Mouse (Mus musculus) forebrain, embryonic 14.5 days (tissue): ENCODE measurements at regions not wholly inside any gene's neighbourhood (a gene's known extent, or its start where the extent isn't known, plus 50 kb on each side); places are given as distances from the start of the nearest gene placed in this dataset.
"Not testable (repeated sequence)": the region's sequence is repeated elsewhere in the genome, so short reads cannot be mapped to it uniquely, and the experiment has no call there.

Source experiments
- ATAC-seq: fragments of 200-750 bp; cut with Nextera tagmentation; 2 replicates; pipeline ENCODE4 v1.8.0; 2017; ENCODE audit warnings: mild to moderate bottlenecking, moderate library complexity
- DNase-seq: peaks from one replicate; pipeline ENCODE4 v3.0.0-alpha.2; 2015; ENCODE audit warnings: low spot score
- H3K27ac ChIP-seq: fragments of 300-500 bp; sonication (generic); 2 replicates; pipeline ENCODE4 v1.5.1; 2014; ENCODE audit warnings: low read depth, mild to moderate bottlenecking, control low read depth, low read length, moderate library complexity
- H3K27me3 ChIP-seq: fragments of 300-500 bp; sonication (generic); replicated peaks from 2 replicates; pipeline ENCODE4 v1.6.1; 2014; ENCODE audit warnings: low read length, control low read depth, mixed read lengths; ENCODE audit not compliant: control insufficient read depth, insufficient read depth
- H3K36me3 ChIP-seq: fragments of 300-500 bp; sonication (generic); 2 replicates; pipeline ENCODE4 v1.6.1; 2014; ENCODE audit warnings: low read length, control low read depth; ENCODE audit not compliant: control insufficient read depth, insufficient read depth
- H3K4me1 ChIP-seq: fragments of 300-500 bp; sonication (generic); 2 replicates; pipeline ENCODE4 v1.6.1; 2014; ENCODE audit warnings: antibody characterized with exemption, low read length, control low read depth; ENCODE audit not compliant: control insufficient read depth, insufficient read depth
- H3K4me2 ChIP-seq: fragments of 300-500 bp; sonication (generic); 2 replicates; pipeline ENCODE4 v1.6.1; 2014; ENCODE audit warnings: mild to moderate bottlenecking, control low read depth, low read length
- H3K4me3 ChIP-seq: fragments of 300-500 bp; sonication (generic); 2 replicates; pipeline ENCODE4 v1.5.1; 2014; ENCODE audit warnings: low read depth, low read length, control low read depth
- H3K9ac ChIP-seq: fragments of 300-500 bp; sonication (generic); 2 replicates; pipeline ENCODE4 v1.6.1; 2014; ENCODE audit warnings: mild to moderate bottlenecking, low read length, control low read depth, moderate library complexity
- H3K9me3 ChIP-seq: fragments of 300-500 bp; sonication (generic); replicated peaks from 2 replicates; pipeline ENCODE4 v1.6.1; 2016; ENCODE audit warnings: low read length, control low read depth, mixed read lengths; ENCODE audit not compliant: control insufficient read depth
- WGBS: fragments of 180-500 bp; shearing (Covaris S2); extraction: QIAGEN DNeasy Blood & Tissue Kit; methylation state at CpG from one replicate; pipeline ENCODE4 v1.1.7; 2014; 5-methylcytosine and 5-hydroxymethylcytosine counted together

DNA sequence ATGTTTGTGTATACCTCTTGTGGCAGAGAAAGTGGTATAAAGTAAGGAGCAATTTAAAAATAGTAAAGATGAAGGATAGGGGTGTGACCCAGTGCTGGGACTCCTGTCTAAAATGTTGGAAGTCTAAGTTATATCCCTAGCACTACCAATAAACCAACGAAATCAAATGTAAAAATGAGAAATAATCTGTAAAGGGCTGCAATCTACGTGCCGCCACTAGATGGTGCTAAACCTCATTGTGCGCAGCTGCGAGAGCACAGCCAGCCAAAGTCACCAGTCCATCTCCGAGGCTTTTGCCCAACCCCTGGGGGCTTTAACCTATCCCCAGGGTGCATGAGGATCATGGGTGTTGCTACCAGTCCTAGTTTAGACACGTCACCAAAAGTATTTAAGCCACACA lies 163.4 kb upstream of the Tacstd2 start:
- not testable (repeated sequence) for H3K27ac ChIP-seq, ATAC-seq, H3K4me3 ChIP-seq, H3K4me2 ChIP-seq, H3K36me3 ChIP-seq, H3K9ac ChIP-seq, H3K4me1 ChIP-seq, H3K27me3 ChIP-seq, H3K9me3 ChIP-seq, DNase-seq
- 14% methylated on average over 5 of the region's 7 CpGs for WGBS

DNA sequence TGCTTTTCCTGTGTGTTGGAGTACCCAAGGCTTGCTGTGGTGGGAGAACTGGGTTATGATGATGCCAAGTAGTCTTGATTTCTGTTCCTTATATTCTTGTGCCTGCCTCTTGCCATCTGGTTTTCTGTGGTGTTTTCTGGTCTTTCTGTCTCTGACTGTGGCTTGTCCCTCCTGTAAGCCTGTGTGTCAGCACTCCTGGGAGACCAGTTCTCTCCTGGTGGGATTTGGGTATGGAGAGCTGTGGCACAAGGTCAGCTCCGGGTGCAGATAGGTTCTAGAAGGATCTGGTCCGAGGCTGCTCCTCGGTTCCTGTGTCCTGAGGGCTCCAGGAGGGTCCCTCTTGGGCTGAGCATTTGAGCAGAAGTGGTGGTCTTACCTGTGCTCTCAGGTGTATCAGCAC lies 155.4 kb upstream of the Tacstd2 start:
- not testable (repeated sequence) for H3K4me3 ChIP-seq, H3K9ac ChIP-seq, H3K4me2 ChIP-seq, H3K4me1 ChIP-seq, DNase-seq, H3K9me3 ChIP-seq, ATAC-seq, H3K36me3 ChIP-seq, H3K27me3 ChIP-seq, H3K27ac ChIP-seq
- WGBS: 71% methylated on average over 3 of the region's 3 CpGs

- H3K4me2 ChIP-seq, H3K27ac ChIP-seq, H3K9me3 ChIP-seq, DNase-seq, H3K36me3 ChIP-seq, H3K4me3 ChIP-seq, H3K27me3 ChIP-seq, ATAC-seq, H3K9ac ChIP-seq, H3K4me1 ChIP-seq: not testable (repeated sequence)
- 77% methylated on average over 3 of the region's 3 CpGs for WGBS
These were observed 147.5 kb upstream of the Tacstd2 start for GRCm38 (mm10) chr6:67683105-67683504.

DNA sequence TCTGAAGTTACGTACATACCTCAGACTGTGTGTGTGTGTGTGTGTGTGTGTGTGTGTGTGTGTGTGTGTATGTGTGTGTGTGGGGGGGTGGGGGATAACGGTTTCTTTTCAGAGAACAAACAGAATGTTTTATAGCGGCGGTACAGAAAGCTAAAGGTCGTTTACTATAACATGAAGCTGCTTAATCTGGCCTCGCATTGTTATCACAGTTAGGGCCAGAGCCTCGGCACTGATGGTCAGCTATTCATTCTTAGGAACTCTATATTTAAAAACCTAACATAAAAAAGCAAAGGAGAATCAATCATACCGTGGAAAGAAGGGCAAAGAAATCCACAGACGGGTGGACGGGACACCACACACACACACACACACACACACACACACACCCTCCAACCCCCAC lies 146.0 kb upstream of the Tacstd2 start:
- not testable (repeated sequence) for H3K27ac ChIP-seq, H3K36me3 ChIP-seq, H3K4me1 ChIP-seq, H3K4me2 ChIP-seq, DNase-seq, H3K9ac ChIP-seq, H3K9me3 ChIP-seq, H3K4me3 ChIP-seq, H3K27me3 ChIP-seq, ATAC-seq
- 64% methylated on average over 10 of the region's 10 CpGs for WGBS

GRCm38 (mm10) chr6:67679106-67679505 lies 143.5 kb upstream of the Tacstd2 start:
- H3K9ac ChIP-seq, H3K36me3 ChIP-seq, DNase-seq, H3K27ac ChIP-seq, H3K27me3 ChIP-seq, H3K4me3 ChIP-seq, H3K4me1 ChIP-seq, H3K9me3 ChIP-seq, ATAC-seq, H3K4me2 ChIP-seq: not testable (repeated sequence)
- 32% methylated on average over 1 of the region's 1 CpGs for WGBS

GRCm38 (mm10) chr6:67674717-67675116 lies 139.1 kb upstream of the Tacstd2 start:
- H3K27me3 ChIP-seq, ATAC-seq, H3K4me3 ChIP-seq, DNase-seq, H3K36me3 ChIP-seq, H3K9ac ChIP-seq, H3K27ac ChIP-seq, H3K4me2 ChIP-seq, H3K9me3 ChIP-seq, H3K4me1 ChIP-seq: not testable (repeated sequence)
- WGBS: 88% methylated on average over 4 of the region's 4 CpGs

DNA sequence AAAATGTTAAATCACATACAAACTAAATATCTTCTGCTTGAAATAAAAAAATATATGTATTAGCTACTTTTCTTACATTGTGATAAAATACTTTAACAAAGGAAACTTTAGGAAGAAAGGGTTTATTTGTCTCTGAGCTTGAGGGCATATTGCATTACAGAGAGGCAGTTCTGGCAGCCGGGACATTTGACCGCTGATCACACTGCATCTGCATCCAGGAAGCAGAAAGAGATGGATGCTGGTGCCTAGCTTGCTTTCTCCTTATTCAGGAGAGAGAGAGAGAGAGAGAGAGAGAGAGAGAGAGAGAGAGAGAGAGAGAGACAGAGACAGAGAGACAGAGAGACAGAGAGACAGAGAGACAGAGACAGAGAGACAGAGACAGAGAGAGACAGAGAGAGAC lies 137.7 kb upstream of the Tacstd2 start:
- 82% methylated on average over 2 of the region's 2 CpGs for WGBS
- H3K4me3 ChIP-seq, H3K9me3 ChIP-seq, H3K4me2 ChIP-seq, DNase-seq, H3K4me1 ChIP-seq, H3K27me3 ChIP-seq, H3K9ac ChIP-seq, ATAC-seq, H3K36me3 ChIP-seq, H3K27ac ChIP-seq: not testable (repeated sequence)

DNA sequence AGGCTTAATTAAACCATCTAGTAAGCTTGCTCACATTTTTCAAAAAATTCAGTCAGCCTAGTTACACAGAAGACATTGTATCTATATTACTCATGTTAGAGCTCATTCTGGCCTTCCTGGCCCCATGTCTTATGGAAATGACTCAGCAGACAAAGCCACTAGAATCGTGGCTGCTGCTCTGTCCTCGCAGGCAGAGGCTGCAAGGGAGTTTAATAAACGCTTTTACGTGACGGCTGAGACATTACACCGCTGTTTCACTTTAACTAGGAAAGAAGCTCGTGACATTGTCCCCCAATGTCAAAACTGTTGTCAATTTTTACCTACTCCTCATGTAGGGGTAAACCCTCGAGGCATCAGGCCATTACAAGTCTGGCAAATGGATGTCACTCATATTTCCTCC lies 132.5 kb upstream of the Tacstd2 start:
- 85% methylated on average over 8 of the region's 8 CpGs for WGBS
- not testable (repeated sequence) for H3K4me1 ChIP-seq, H3K27me3 ChIP-seq, ATAC-seq, H3K4me2 ChIP-seq, H3K36me3 ChIP-seq, H3K27ac ChIP-seq, DNase-seq, H3K4me3 ChIP-seq, H3K9me3 ChIP-seq, H3K9ac ChIP-seq

GRCm38 (mm10) chr6:67631617-67632016 lies 96.0 kb upstream of the Tacstd2 start:
- no peak overlapping the region for H3K9ac ChIP-seq
- no peaks in the 10 kb centered on the region for H3K4me1 ChIP-seq
- no peaks in the 10 kb centered on the region for H3K9me3 ChIP-seq
- no peak overlapping the region for H3K4me2 ChIP-seq
- no peaks in the 10 kb centered on the region for H3K27me3 ChIP-seq
- H3K36me3 ChIP-seq: no peaks in the 10 kb centered on the region
- no peak overlapping the region for H3K27ac ChIP-seq
- H3K4me3 ChIP-seq: no peak overlapping the region
- ATAC-seq (no peak), DNase-seq (peak; percentile 10)

GRCm38 (mm10) chr6:67610402-67610801 lies 74.8 kb upstream of the Tacstd2 start:
- Histone ChIP-seq H3K4me2 (no peak overlapping the region), H3K4me3 (no peak overlapping the region), H3K9ac (no peak overlapping the region), H3K9me3 (no peaks in the 10 kb centered on the region), H3K27me3 (no peaks in the 10 kb centered on the region), H3K27ac (no peak overlapping the region), H3K36me3 (no peaks in the 10 kb centered on the region), H3K4me1 (no peaks in the 10 kb centered on the region)
- DNase-seq (peak; percentile 19), ATAC-seq (0 out of 2 replicates have a peak, but pooled peaks have one; percentile 34)
- WGBS: 79% methylated on average over 1 of the region's 1 CpGs
